Mouse (Mus musculus): ENCODE results near the gene Olfr1129. TPM values are rescaled to one million over a fixed set of nuclear protein-coding genes. Genes with fewer than 3 reads are reported as not detected.

Olfr1129 gene
- polyA plus RNA-seq, 2 experiments = not detected

DNA sequence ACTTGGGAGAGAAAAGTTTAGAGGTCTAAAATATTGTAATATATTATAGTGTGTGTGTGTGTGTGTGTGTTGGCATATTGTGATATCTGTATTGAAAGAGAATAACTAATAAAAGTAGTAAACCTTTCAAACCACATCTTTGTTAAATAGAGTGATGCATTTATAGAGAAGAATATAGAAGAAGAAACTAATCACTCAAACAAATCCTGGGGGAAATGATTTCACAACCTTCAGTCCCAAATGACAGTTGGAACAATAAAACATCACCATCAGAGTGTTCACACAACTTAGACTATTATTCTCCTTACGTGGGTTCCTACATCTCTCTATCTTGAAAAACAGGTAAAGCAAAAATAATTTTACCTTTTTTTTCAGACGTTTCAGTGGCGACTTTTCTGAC, 53.1 kb downstream of the Olfr1129 start, which contains the start of gene Olfr1131:
Olfr1131 (plus strand) TSS at position 301 of the 400 bp plus-strand sequence.
- TF ChIP-seq POLR2A (IDR thresholded peaks at IDR 0.05; ENCODE audit: borderline replicate concordance, extremely low read depth, insufficient read depth, insufficient read length) = no peak
- Histone ChIP-seq H3K4me2 (replicated peaks; ENCODE audit: low read depth, low read length, severe bottlenecking) (no peak within 1 kb of the TSS), H3K36me3 (ENCODE audit: control insufficient read depth, insufficient read depth, low read length) (no peaks in the 10 kb centered on the region), H3K4me1 (ENCODE audit: control insufficient read depth, insufficient read depth, low read length) (no peaks in the 10 kb centered on the region), H3K4me3 (replicated peaks; ENCODE audit: low read length) (no peak within 1 kb of the TSS), H3K27ac (replicated peaks; ENCODE audit: low read depth, low read length) (no peak within 1 kb of the TSS), H3K9me3 (ENCODE audit: control insufficient read depth, low read length) (no peaks in the 10 kb centered on the region), H3K9ac (ENCODE audit: low read depth, low read length, severe bottlenecking) (no peak within 1 kb of the TSS), H3K27me3 (ENCODE audit: control insufficient read depth, insufficient read depth, low read length) (no peaks in the 10 kb centered on the region)
- DNase-seq (ENCODE audit: low spot score) (no peak), ATAC-seq (ENCODE audit: low FRiP score, low read depth) (no peak)
- WGBS = 80% methylated on average over 3 of the region's 3 CpGs

Other genes with a start within 250 kb of the Olfr1129 start
- not detected in 2 replicates for gene Olfr1120, start 219.1 kb upstream of the Olfr1129 start, polyA plus RNA-seq (2012; rRNA removed)
- not detected in 2 replicates for gene Olfr1120, start 219.1 kb upstream of the Olfr1129 start, polyA plus RNA-seq (2014; fragmentation: Nextera tagmentation; extraction: Ambion mirVana)
- gene Olfr1121, start 204.0 kb upstream of the Olfr1129 start, polyA plus RNA-seq (2012; rRNA removed) = not detected in 2 replicates
- gene Olfr1121, start 204.0 kb upstream of the Olfr1129 start, polyA plus RNA-seq (2014; fragmentation: Nextera tagmentation; extraction: Ambion mirVana) = not detected in 2 replicates
- gene Olfr1122, start 188.1 kb upstream of the Olfr1129 start, polyA plus RNA-seq (2012; rRNA removed) = not detected in 2 replicates
- not detected in 2 replicates for gene Olfr1122, start 188.1 kb upstream of the Olfr1129 start, polyA plus RNA-seq (2014; fragmentation: Nextera tagmentation; extraction: Ambion mirVana)
- not detected in 2 replicates for gene Olfr1123, start 157.3 kb upstream of the Olfr1129 start, polyA plus RNA-seq (2012; rRNA removed)
- not detected in 2 replicates for gene Olfr1123, start 157.3 kb upstream of the Olfr1129 start, polyA plus RNA-seq (2014; fragmentation: Nextera tagmentation; extraction: Ambion mirVana)
- not detected in 2 replicates for gene Olfr1124, start 143.6 kb upstream of the Olfr1129 start, polyA plus RNA-seq (2012; rRNA removed)
- not detected in 2 replicates for gene Olfr1124, start 143.6 kb upstream of the Olfr1129 start, polyA plus RNA-seq (2014; fragmentation: Nextera tagmentation; extraction: Ambion mirVana)
- gene Olfr1126, start 119.9 kb upstream of the Olfr1129 start, polyA plus RNA-seq (2012; rRNA removed) = not detected in 2 replicates
- gene Olfr1126, start 119.9 kb upstream of the Olfr1129 start, polyA plus RNA-seq (2014; fragmentation: Nextera tagmentation; extraction: Ambion mirVana) = not detected in 2 replicates
- gene Pramel7, start 76.8 kb upstream of the Olfr1129 start, polyA plus RNA-seq (2012; rRNA removed) = not detected in 2 replicates
- not detected in 2 replicates for gene Pramel7, start 76.8 kb upstream of the Olfr1129 start, polyA plus RNA-seq (2014; fragmentation: Nextera tagmentation; extraction: Ambion mirVana)
- not detected in 2 replicates for gene Pramel6, start 67.3 kb upstream of the Olfr1129 start, polyA plus RNA-seq (2012; rRNA removed)
- not detected in 2 replicates for gene Pramel6, start 67.3 kb upstream of the Olfr1129 start, polyA plus RNA-seq (2014; fragmentation: Nextera tagmentation; extraction: Ambion mirVana)
- not detected in 2 replicates for gene Olfr153, start 42.1 kb upstream of the Olfr1129 start, polyA plus RNA-seq (2012; rRNA removed)
- gene Olfr153, start 42.1 kb upstream of the Olfr1129 start, polyA plus RNA-seq (2014; fragmentation: Nextera tagmentation; extraction: Ambion mirVana) = not detected in 2 replicates
- gene Olfr1128, start 28.4 kb upstream of the Olfr1129 start, polyA plus RNA-seq (2012; rRNA removed) = not detected in 2 replicates
- not detected in 2 replicates for gene Olfr1128, start 28.4 kb upstream of the Olfr1129 start, polyA plus RNA-seq (2014; fragmentation: Nextera tagmentation; extraction: Ambion mirVana)
- gene Olfr1130, start 32.3 kb downstream of the Olfr1129 start, polyA plus RNA-seq (2012; rRNA removed) = not detected in 2 replicates
- not detected in 2 replicates for gene Olfr1130, start 32.3 kb downstream of the Olfr1129 start, polyA plus RNA-seq (2014; fragmentation: Nextera tagmentation; extraction: Ambion mirVana)
- gene Olfr1131, start 53.2 kb downstream of the Olfr1129 start, polyA plus RNA-seq (2012; rRNA removed) = not detected in 2 replicates
- gene Olfr1131, start 53.2 kb downstream of the Olfr1129 start, polyA plus RNA-seq (2014; fragmentation: Nextera tagmentation; extraction: Ambion mirVana) = not detected in 2 replicates
- not detected in 2 replicates for gene Olfr1132, start 63.6 kb downstream of the Olfr1129 start, polyA plus RNA-seq (2012; rRNA removed)
- gene Olfr1132, start 63.6 kb downstream of the Olfr1129 start, polyA plus RNA-seq (2014; fragmentation: Nextera tagmentation; extraction: Ambion mirVana) = not detected in 2 replicates
- not detected in 2 replicates for gene Olfr1133, start 73.5 kb downstream of the Olfr1129 start, polyA plus RNA-seq (2012; rRNA removed)
- gene Olfr1133, start 73.5 kb downstream of the Olfr1129 start, polyA plus RNA-seq (2014; fragmentation: Nextera tagmentation; extraction: Ambion mirVana) = not detected in 2 replicates
- gene Olfr1134, start 84.6 kb downstream of the Olfr1129 start, polyA plus RNA-seq (2012; rRNA removed) = not detected in 2 replicates
- gene Olfr1134, start 84.6 kb downstream of the Olfr1129 start, polyA plus RNA-seq (2014; fragmentation: Nextera tagmentation; extraction: Ambion mirVana) = not detected in 2 replicates
- not detected in 2 replicates for gene Olfr1135, start 99.8 kb downstream of the Olfr1129 start, polyA plus RNA-seq (2012; rRNA removed)
- not detected in 2 replicates for gene Olfr1135, start 99.8 kb downstream of the Olfr1129 start, polyA plus RNA-seq (2014; fragmentation: Nextera tagmentation; extraction: Ambion mirVana)
- gene Olfr1136, start 120.0 kb downstream of the Olfr1129 start, polyA plus RNA-seq (2012; rRNA removed) = not detected in 2 replicates
- not detected in 2 replicates for gene Olfr1136, start 120.0 kb downstream of the Olfr1129 start, polyA plus RNA-seq (2014; fragmentation: Nextera tagmentation; extraction: Ambion mirVana)
- not detected in 2 replicates for gene Olfr1137, start 139.3 kb downstream of the Olfr1129 start, polyA plus RNA-seq (2012; rRNA removed)
- not detected in 2 replicates for gene Olfr1137, start 139.3 kb downstream of the Olfr1129 start, polyA plus RNA-seq (2014; fragmentation: Nextera tagmentation; extraction: Ambion mirVana)
- not detected in 2 replicates for gene Olfr1138, start 166.1 kb downstream of the Olfr1129 start, polyA plus RNA-seq (2012; rRNA removed)
- gene Olfr1138, start 166.1 kb downstream of the Olfr1129 start, polyA plus RNA-seq (2014; fragmentation: Nextera tagmentation; extraction: Ambion mirVana) = not detected in 2 replicates
- not detected in 2 replicates for gene Olfr1140, start 169.8 kb downstream of the Olfr1129 start, polyA plus RNA-seq (2012; rRNA removed)
- gene Olfr1140, start 169.8 kb downstream of the Olfr1129 start, polyA plus RNA-seq (2014; fragmentation: Nextera tagmentation; extraction: Ambion mirVana) = not detected in 2 replicates
- gene Olfr1141, start 180.1 kb downstream of the Olfr1129 start, polyA plus RNA-seq (2012; rRNA removed) = not detected in 2 replicates
- gene Olfr1141, start 180.1 kb downstream of the Olfr1129 start, polyA plus RNA-seq (2014; fragmentation: Nextera tagmentation; extraction: Ambion mirVana) = not detected in 2 replicates
- not detected in 2 replicates for gene Olfr152, start 205.6 kb downstream of the Olfr1129 start, polyA plus RNA-seq (2012; rRNA removed)
- gene Olfr152, start 205.6 kb downstream of the Olfr1129 start, polyA plus RNA-seq (2014; fragmentation: Nextera tagmentation; extraction: Ambion mirVana) = not detected in 2 replicates
- gene Olfr1143, start 226.7 kb downstream of the Olfr1129 start, polyA plus RNA-seq (2012; rRNA removed) = not detected in 2 replicates
- gene Olfr1143, start 226.7 kb downstream of the Olfr1129 start, polyA plus RNA-seq (2014; fragmentation: Nextera tagmentation; extraction: Ambion mirVana) = not detected in 2 replicates
- not detected in 2 replicates for gene Olfr1145, start 235.9 kb downstream of the Olfr1129 start, polyA plus RNA-seq (2012; rRNA removed)
- not detected in 2 replicates for gene Olfr1145, start 235.9 kb downstream of the Olfr1129 start, polyA plus RNA-seq (2014; fragmentation: Nextera tagmentation; extraction: Ambion mirVana)

Measured in limb, embryonic 14.5 days (tissue).